Mouse (Mus musculus) frontal cortex, adult 2 months (tissue): ENCODE measurements at regions not wholly inside any gene's neighbourhood (a gene's known extent, or its start where the extent isn't known, plus 50 kb on each side); places are given as distances from the start of the nearest gene placed in this dataset.

Experiments
- DNase-seq, 2 experiments: peaks; one replicate each; pipeline ENCODE4 v3.0.0; 2022; ENCODE audit warnings: low spot score in 1 of 2; ENCODE audit errors: extremely low spot score in 1 of 2

GRCm38 (mm10) chr8:65443266-65443665 lies 174.4 kb upstream of the March1 start:
- no peak for DNase-seq

GRCm38 (mm10) chr8:65420870-65421269 lies 196.8 kb upstream of the March1 start:
- DNase-seq, result no peak

DNA sequence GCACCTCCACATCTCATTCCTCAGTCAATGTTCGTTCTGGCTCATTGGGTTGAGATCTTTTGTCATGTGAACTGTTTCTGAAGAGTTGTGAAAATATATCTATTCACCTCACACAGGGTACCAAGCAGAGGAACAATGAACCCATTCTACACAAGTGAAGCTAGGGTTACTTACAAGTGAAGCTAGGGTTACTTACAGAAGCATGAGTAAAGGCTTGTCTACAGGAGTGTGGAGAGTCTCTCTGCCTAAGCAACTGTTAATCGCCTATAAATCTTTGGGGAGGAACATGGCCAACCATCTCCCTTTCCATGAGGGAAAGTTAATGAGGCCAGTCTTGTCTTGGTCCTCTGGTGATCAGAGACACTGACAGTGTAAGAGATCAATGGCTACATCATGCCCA lies 199.8 kb upstream of the March1 start:
- no peak for DNase-seq

DNA sequence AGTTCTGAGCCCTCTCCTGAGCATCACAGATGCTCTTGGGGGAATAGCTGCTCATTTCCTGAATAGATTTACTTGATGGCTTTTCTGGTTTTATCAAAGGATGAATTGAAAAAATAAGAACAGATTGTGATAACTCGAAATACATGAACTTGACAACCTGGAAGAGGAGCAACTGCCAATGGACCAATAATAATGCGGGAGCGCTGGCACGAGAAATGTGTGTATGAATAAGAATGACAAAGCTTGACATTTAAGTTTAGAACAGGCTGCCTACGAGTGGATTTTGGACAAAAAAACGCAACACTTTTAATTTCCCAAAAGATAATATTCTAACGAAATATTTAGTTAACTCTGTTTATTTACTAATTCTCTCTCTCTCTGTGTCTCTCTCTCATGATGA lies 203.5 kb upstream of the March1 start:
- no peak for DNase-seq

DNA sequence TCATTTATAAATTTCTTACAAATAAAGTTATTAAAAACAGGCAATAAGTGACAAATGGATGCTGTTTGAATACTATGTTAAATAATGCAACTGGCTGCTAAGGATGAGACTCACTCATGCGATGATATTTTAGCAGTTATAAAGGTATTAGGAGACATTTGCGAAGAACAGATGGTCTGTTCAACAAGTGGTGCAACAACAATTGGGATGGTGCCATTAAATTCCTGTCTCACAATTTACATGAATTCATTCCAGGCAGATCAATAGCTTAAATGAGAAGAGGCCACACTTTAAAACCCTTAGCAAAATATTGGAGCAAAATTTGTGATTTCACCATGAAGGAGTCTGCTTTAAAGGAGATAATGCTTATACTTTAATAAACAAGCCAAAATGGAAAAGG lies 205.4 kb upstream of the March1 start:
- DNase-seq, result peak in 1 of 2 experiments; percentile 17

GRCm38 (mm10) chr8:65395755-65396154 lies 221.9 kb upstream of the March1 start:
- DNase-seq, result no peak

- DNase-seq, result no peak
These were observed 226.6 kb upstream of the BC030870 start for GRCm38 (mm10) chr8:65355990-65356389.

DNA sequence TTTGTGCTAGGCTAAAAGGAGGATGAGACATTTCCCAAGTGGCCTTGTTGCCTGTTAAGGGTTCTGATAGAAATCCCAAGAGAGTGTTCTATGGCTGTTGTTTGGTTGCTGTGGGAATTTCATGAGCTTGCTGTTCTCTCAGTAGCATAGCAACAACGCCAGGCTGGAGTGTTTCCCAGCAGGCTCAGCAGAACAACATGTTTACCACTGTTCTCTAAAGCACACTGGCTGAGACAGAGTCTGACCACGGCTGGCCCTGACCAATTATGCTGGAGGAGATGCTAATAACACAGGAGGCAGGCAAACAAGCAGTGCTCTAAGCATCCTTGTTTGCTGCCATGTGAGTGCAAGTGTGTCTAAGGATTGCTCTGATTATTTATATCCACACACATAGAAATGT lies 220.0 kb upstream of the BC030870 start:
- DNase-seq, result peak in 1 of 2 experiments; percentile 8

DNA sequence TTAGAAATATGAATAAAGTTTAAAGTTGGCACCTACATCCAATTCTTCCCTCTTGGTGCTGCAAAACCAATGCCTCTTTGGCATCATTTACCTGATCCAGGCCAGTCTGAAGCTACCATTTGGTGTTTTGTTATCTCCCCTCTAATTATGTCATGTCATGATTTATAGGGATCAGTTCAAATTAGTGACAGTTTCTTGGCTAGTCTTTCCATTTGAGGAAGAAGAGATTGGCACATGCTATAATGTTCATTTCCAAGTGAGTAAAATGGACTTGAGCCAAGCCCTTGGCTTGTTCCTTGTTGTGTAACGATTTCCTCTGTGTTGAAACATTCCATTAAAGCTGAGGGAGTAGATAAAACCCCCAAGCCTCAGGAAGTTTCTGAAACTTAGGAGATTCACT lies 201.8 kb upstream of the BC030870 start:
- no peak for DNase-seq

- peak in 1 of 2 experiments; percentile 1 for DNase-seq
These were observed 159.3 kb upstream of the BC030870 start for GRCm38 (mm10) chr8:65288687-65289086.

DNA sequence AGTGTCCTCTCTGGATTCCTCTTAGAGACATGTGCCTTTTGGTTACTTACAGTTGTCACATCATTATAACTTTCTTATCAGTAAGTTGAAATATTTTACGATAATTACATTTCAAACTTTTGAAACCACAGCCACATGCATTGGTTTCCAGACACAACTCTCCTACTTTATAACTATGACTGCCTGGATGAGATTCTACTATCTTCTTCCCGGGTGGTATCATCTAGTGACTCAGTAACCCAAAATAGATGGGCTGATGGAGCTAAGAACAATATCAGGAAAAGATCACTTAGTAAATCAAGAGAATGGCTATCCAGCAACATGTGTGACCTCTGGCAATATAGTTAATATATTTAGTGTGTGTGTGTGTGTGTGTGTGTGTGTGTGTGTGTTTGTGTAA lies 151.0 kb upstream of the BC030870 start:
- DNase-seq, result no peak
